Mouse (Mus musculus) heart, embryonic 15.5 days (tissue): ENCODE measurements around the gene C5ar2. TPM values are rescaled to one million over a fixed set of nuclear protein-coding genes. Genes with fewer than 3 reads are reported as not detected.

ENCODE experiments used
- ATAC-seq: fragments of 200-750 bp; cut with Nextera tagmentation; replicated peaks from 2 replicates; pipeline ENCODE4 v1.8.0; 2017; ENCODE audit warnings: low read depth, moderate TSS enrichment; ENCODE audit not compliant: insufficient number of reproducible peaks, insufficient read depth, low FRiP score
- H3K27ac ChIP-seq: fragments of 300-500 bp; sonication (generic); 2 replicates; pipeline ENCODE4 v1.5.1; 2015; ENCODE audit warnings: mild to moderate bottlenecking, inconsistent platforms
- H3K27me3 ChIP-seq: fragments of 300-500 bp; sonication (generic); 2 replicates; pipeline ENCODE4 v1.6.1; 2015; ENCODE audit warnings: inconsistent platforms
- H3K36me3 ChIP-seq: fragments of 300-500 bp; sonication (generic); 2 replicates; pipeline ENCODE4 v1.6.1; 2015; ENCODE audit warnings: mild to moderate bottlenecking, inconsistent platforms
- H3K4me1 ChIP-seq: fragments of 300-500 bp; sonication (generic); replicated peaks from 2 replicates; pipeline ENCODE4 v1.6.1; 2015; ENCODE audit warnings: inconsistent platforms
- H3K4me2 ChIP-seq: fragments of 300-500 bp; sonication (generic); 2 replicates; pipeline ENCODE4 v1.6.1; 2015; ENCODE audit warnings: inconsistent platforms, mild to moderate bottlenecking, moderate library complexity
- H3K4me3 ChIP-seq: fragments of 300-500 bp; sonication (generic); 2 replicates; pipeline ENCODE4 v1.5.1; 2015; ENCODE audit warnings: mild to moderate bottlenecking, inconsistent platforms
- H3K9ac ChIP-seq: fragments of 300-500 bp; sonication (generic); 2 replicates; pipeline ENCODE4 v1.6.1; 2015; ENCODE audit warnings: mild to moderate bottlenecking, inconsistent platforms
- H3K9me3 ChIP-seq: fragments of 300-500 bp; sonication (generic); replicated peaks from 2 replicates; pipeline ENCODE4 v1.6.1; 2016; ENCODE audit warnings: inconsistent platforms
- WGBS: fragments of 180-500 bp; shearing (Covaris S2); methylation state at CpG from one replicate; pipeline ENCODE4 v1.1.7; 2015; ENCODE audit warnings: mixed read lengths; 5-methylcytosine and 5-hydroxymethylcytosine counted together
- polyA plus RNA-seq: library from polyadenylated mRNA; unstranded; fragments of >200 nt; fragmentation: Nextera tagmentation; extraction: Ambion mirVana; gene quantifications from 2 replicates; pipeline ENCODE4 v1.2.1, GENCODE M21; 2015

The C5ar2 gene
- polyA plus RNA-seq, 1 experiment from 2014 or later: 1.1 TPM

DNA sequence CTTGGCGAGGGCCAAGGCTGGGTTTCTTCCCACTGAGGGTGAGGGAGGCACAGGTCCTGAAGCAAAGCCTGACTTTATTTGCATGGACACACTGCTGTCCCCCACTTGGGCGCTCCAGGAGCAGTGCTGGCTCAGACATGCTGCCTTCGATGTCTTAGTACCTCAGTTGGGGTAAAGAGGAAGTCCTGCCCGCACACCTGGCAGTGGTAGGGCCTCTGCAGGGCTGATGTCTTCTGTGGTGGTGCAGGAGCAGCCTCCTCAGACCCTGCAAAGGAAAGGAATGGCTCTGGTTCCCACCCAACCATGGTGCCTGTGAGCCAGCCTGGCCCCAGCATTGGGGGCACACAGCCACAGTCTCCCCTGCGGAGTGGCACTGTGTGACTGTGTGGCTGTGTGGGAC is 46.8 kb downstream of the C5ar2 start:
- H3K36me3 ChIP-seq: peaks cover 41% of the 10 kb centered on the region
- no peaks in the 10 kb centered on the region for H3K27me3 ChIP-seq
- ATAC-seq: no peak; the same call in 1 of the 2 replicates

GRCm38 (mm10) chr7:16196616-16197015 is 47.3 kb downstream of the C5ar2 start:
- peaks cover 36% of the 10 kb centered on the region for H3K36me3 ChIP-seq
- H3K27ac ChIP-seq: no peak overlapping the region
- no peaks in the 10 kb centered on the region for H3K4me1 ChIP-seq
- no peak overlapping the region for H3K4me2 ChIP-seq
- no peaks in the 10 kb centered on the region for H3K9me3 ChIP-seq
- WGBS: 72% methylated on average over 6 of the region's 6 CpGs
- no peaks in the 10 kb centered on the region for H3K27me3 ChIP-seq
- H3K4me3 ChIP-seq: no peak overlapping the region
- ATAC-seq: no peak
- no peak overlapping the region for H3K9ac ChIP-seq

More for the DNA sequence above, 46.8 kb downstream of the C5ar2 start:
- WGBS: 71% methylated on average over 5 of the region's 5 CpGs
- Histone ChIP-seq H3K4me3 (no peak overlapping the region), H3K27ac (peak overlapping the region; percentile 31; the same call in 1 of the 2 replicates), H3K9me3 (no peaks in the 10 kb centered on the region), H3K4me2 (no peak overlapping the region), H3K4me1 (no peaks in the 10 kb centered on the region), H3K9ac (no peak overlapping the region)

DNA sequence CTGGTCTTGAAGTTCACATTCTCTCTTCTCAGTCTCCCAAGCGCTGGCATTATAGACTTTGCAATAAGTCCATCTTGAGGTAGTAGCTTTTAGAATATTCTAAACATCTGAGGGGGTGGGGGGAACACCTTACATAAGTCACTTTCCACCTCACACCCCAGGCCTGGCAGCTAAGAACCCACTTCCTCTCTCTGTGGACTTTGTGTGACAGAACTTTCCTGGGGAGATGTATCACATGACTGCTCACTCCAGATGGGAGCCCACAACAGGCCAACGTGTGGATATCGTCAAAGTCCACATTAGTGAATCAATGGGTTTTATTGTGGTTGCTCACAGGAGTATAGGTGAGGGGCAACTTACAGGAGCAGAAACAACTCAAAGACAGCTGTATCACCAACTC is 50.3 kb downstream of the C5ar2 start:
- peaks cover 17% of the 10 kb centered on the region; the same call in 1 of the 2 replicates for H3K36me3 ChIP-seq
- no peak for ATAC-seq

DNA sequence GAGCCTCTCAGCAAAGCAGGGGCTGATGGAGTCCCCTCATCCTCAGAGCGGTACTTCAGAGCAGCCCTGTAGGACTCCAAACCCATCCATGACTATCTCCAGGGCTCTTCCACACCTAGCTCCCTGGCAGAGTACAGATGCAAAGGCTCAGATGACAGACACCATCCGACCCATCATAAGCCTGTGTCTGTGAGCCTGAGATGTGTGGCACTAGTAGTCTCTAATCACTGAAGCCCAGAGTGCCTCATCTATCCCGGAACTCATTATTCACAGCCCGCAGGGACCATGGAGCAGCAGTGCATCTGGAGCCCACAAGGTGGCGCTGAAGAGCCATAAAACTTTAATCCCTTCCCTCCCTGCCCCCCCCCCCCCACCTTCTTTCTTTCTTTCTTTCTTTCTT is 51.6 kb downstream of the C5ar2 start:
- no peak overlapping the region for H3K4me3 ChIP-seq
- 17% methylated on average over 5 of the region's 5 CpGs for WGBS
- 0 out of 2 replicates have a peak, but pooled peaks cover 2% of the 10 kb centered on the region for H3K4me1 ChIP-seq
- H3K4me2 ChIP-seq: no peak overlapping the region
- H3K9me3 ChIP-seq: no peaks in the 10 kb centered on the region
- peaks cover 4% of the 10 kb centered on the region; the same call in 1 of the 2 replicates for H3K36me3 ChIP-seq
- no peak for ATAC-seq
- H3K27me3 ChIP-seq: no peaks in the 10 kb centered on the region
- H3K27ac ChIP-seq: no peak overlapping the region
- H3K9ac ChIP-seq: no peak overlapping the region

More for the DNA sequence above, 50.3 kb downstream of the C5ar2 start:
- H3K27ac ChIP-seq: no peak overlapping the region
- H3K9me3 ChIP-seq: no peaks in the 10 kb centered on the region
- no peak overlapping the region for H3K4me2 ChIP-seq
- H3K9ac ChIP-seq: no peak overlapping the region
- 0 out of 2 replicates have a peak, but pooled peaks cover 2% of the 10 kb centered on the region for H3K4me1 ChIP-seq
- no peaks in the 10 kb centered on the region for H3K27me3 ChIP-seq
- WGBS: 62% methylated on average over 3 of the region's 3 CpGs
- no peak overlapping the region for H3K4me3 ChIP-seq

DNA sequence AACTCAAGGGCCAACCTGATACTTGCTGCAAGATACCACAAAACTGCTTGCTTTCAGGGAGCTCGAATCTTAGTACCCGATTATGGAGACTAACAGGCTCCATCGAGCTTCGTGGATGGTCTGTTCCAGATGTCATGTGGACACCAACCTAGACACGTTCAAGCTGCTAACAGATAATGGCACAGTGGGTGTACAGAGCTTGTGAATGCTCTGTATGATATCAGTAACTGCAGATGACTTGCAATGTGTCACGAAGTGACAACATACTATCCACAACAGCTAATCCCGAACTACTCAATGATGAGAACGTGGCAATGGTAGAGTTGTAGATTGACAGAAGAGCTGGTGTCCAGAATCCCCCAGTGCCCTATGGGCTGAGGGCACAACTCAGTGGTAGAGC is 56.5 kb downstream of the C5ar2 start:
- no peaks in the 10 kb centered on the region for H3K9me3 ChIP-seq
- peaks cover 3% of the 10 kb centered on the region; the same call in 1 of the 2 replicates for H3K36me3 ChIP-seq
- WGBS: 70% methylated on average over 8 of the region's 8 CpGs
- H3K4me1 ChIP-seq: 0 out of 2 replicates have a peak, but pooled peaks cover 2% of the 10 kb centered on the region
- H3K27ac ChIP-seq: no peak overlapping the region
- no peak overlapping the region for H3K9ac ChIP-seq
- no peak for ATAC-seq
- H3K4me3 ChIP-seq: no peak overlapping the region
- H3K4me2 ChIP-seq: no peak overlapping the region
- H3K27me3 ChIP-seq: no peaks in the 10 kb centered on the region

Other genes starting within 250 kb of the C5ar2 start
- 3.5 and 5.7 TPM in 2 replicates for gene Bicra, start 196.2 kb downstream of the C5ar2 start, polyA plus RNA-seq
- gene Zfp541, start 182.3 kb downstream of the C5ar2 start, polyA plus RNA-seq: not detected in 2 replicates
- gene Napa, start 145.7 kb downstream of the C5ar2 start, polyA plus RNA-seq: 130 and 161 TPM in 2 replicates
- 29.9 and 35.0 TPM in 2 replicates for gene Kptn, start 124.3 kb downstream of the C5ar2 start, polyA plus RNA-seq
- gene Slc8a2, start 114.3 kb downstream of the C5ar2 start, polyA plus RNA-seq: 0.13 TPM in 2 replicates
- gene Meis3, start 69.1 kb downstream of the C5ar2 start, polyA plus RNA-seq: 14.3 and 20.0 TPM in 2 replicates
- 7.6 and 12.4 TPM in 2 replicates for gene Dhx34, start 22.1 kb downstream of the C5ar2 start, polyA plus RNA-seq
- gene C5ar1, start 15.4 kb upstream of the C5ar2 start, polyA plus RNA-seq: 2.0 and 4.1 TPM in 2 replicates
- 8.8 and 11.1 TPM in 2 replicates for gene Inafm1, start 29.5 kb upstream of the C5ar2 start, polyA plus RNA-seq
- gene Ccdc9, start 42.6 kb upstream of the C5ar2 start, polyA plus RNA-seq: 14.4 and 18.3 TPM in 2 replicates
- gene Bbc3, start 64.2 kb upstream of the C5ar2 start, polyA plus RNA-seq: 6.6 and 6.9 TPM in 2 replicates
- 187 and 209 TPM in 2 replicates for gene Sae1, start 143.7 kb upstream of the C5ar2 start, polyA plus RNA-seq
- 7.9 and 13.2 TPM in 2 replicates for gene Zc3h4, start 156.8 kb upstream of the C5ar2 start, polyA plus RNA-seq
- 76.1 and 76.3 TPM in 2 replicates for gene Tmem160, start 208.6 kb upstream of the C5ar2 start, polyA plus RNA-seq
- gene Npas1, start 233.6 kb upstream of the C5ar2 start, polyA plus RNA-seq: 0.16 and 0.36 TPM in 2 replicates